Mouse (Mus musculus): ENCODE results near the gene Supt4a. TPM values are rescaled to one million over a fixed set of nuclear protein-coding genes. Genes with fewer than 3 reads are reported as not detected.

Supt4a gene
- polyA plus RNA-seq, 1 experiment = 73.4 TPM

DNA sequence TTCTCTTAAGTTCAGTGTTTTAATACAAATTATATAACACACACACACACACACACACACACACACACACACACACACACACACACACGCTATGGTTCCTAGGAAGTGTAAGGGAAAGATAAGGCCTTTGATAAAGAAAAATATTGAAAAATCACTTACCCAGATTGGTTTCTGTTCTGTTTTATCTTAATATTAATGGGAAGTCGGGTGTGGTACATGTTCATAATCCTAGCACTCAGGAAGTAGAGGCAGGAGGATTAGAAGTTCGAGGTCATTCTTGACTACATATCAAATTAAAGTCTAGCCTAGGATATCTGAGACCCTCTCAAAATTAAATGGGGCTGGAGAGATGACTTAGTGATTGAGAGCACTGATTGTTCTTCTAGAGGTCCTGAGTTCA lies 15.2 kb upstream of the Supt4a start:
- Histone ChIP-seq H3K4me3 (replicated peaks; ENCODE audit: extremely low read depth, low read depth, low read length) (no peak overlapping the region), H3K4me1 (ENCODE audit: control insufficient read depth, insufficient read depth, low read length) (no peaks in the 10 kb centered on the region)
- no peak for TF ChIP-seq POLR2A (IDR thresholded peaks at IDR 0.05; ENCODE audit: borderline replicate concordance, extremely low read depth, low read depth, low read length)
- no peak for TF ChIP-seq CTCF (IDR thresholded peaks at IDR 0.05; ENCODE audit: insufficient read depth, low read length)
- 73% methylated on average over 3 of the region's 3 CpGs for whole genome bisulfite sequencing
- DNase-seq = no peak

- Histone ChIP-seq H3K4me3 (replicated peaks; ENCODE audit: extremely low read depth, low read depth, low read length) (no peak overlapping the region), H3K4me1 (ENCODE audit: control insufficient read depth, insufficient read depth, low read length) (no peaks in the 10 kb centered on the region)
- DNase-seq = no peak
- TF ChIP-seq CTCF (IDR thresholded peaks at IDR 0.05; ENCODE audit: insufficient read depth, low read length) = no peak
- TF ChIP-seq POLR2A (IDR thresholded peaks at IDR 0.05; ENCODE audit: borderline replicate concordance, extremely low read depth, low read depth, low read length) = no peak
- WGBS = 85% methylated on average over 4 of the region's 4 CpGs
Measured at GRCm38 (mm10) chr11:87722891-87723290, 14.5 kb upstream of the Supt4a start.

DNA sequence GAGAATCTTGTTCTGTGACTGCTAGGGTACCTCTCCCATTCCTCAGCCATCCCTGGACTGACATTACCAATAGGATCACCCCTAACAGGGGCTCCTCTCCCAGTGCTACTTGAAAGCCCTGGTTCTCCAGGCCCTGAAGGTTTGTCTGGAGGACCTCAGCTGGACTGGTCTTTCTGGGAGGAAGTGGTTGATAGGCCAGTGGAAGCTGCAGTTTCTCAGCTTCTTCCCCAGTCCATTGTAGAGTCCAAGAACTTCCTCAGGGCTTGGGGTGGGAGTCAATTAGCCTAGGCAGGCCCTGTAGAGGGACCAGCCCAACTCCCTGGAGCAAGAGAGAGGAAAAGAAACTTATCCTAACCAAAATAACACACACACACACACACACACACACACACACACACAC lies 11.8 kb upstream of the Supt4a start:
- DNase-seq = no peak
- H3K4me1 ChIP-seq (ENCODE audit: control insufficient read depth, insufficient read depth, low read length) = no peaks in the 10 kb centered on the region
- TF ChIP-seq CTCF (IDR thresholded peaks at IDR 0.05; ENCODE audit: insufficient read depth, low read length) (no peak), POLR2A (IDR thresholded peaks at IDR 0.05; ENCODE audit: borderline replicate concordance, extremely low read depth, low read depth, low read length) (no peak)
- no peak overlapping the region for H3K4me3 ChIP-seq (replicated peaks; ENCODE audit: extremely low read depth, low read depth, low read length)

- no peak for DNase-seq
- no peak for TF ChIP-seq POLR2A (IDR thresholded peaks at IDR 0.05; ENCODE audit: borderline replicate concordance, extremely low read depth, low read depth, low read length)
- no peak for TF ChIP-seq CTCF (IDR thresholded peaks at IDR 0.05; ENCODE audit: insufficient read depth, low read length)
- no peak overlapping the region for H3K4me3 ChIP-seq (replicated peaks; ENCODE audit: extremely low read depth, low read depth, low read length)
- 34% methylated on average over 6 of the region's 6 CpGs for WGBS
- no peaks in the 10 kb centered on the region for H3K4me1 ChIP-seq (ENCODE audit: control insufficient read depth, insufficient read depth, low read length)
Measured at GRCm38 (mm10) chr11:87725964-87726562, 11.3 kb upstream of the Supt4a start.

- no peak for DNase-seq
- Histone ChIP-seq H3K4me3 (replicated peaks; ENCODE audit: extremely low read depth, low read depth, low read length) (no peak overlapping the region), H3K4me1 (ENCODE audit: control insufficient read depth, insufficient read depth, low read length) (no peaks in the 10 kb centered on the region)
- WGBS = 66% methylated on average over 11 of the region's 11 CpGs
- TF ChIP-seq POLR2A (IDR thresholded peaks at IDR 0.05; ENCODE audit: borderline replicate concordance, extremely low read depth, low read depth, low read length) = no peak
- no peak for TF ChIP-seq CTCF (IDR thresholded peaks at IDR 0.05; ENCODE audit: insufficient read depth, low read length)
Measured at GRCm38 (mm10) chr11:87727021-87727420, 10.3 kb upstream of the Supt4a start.

GRCm38 (mm10) chr11:87727471-87727870 lies 9.9 kb upstream of the Supt4a start:
- no peak for TF ChIP-seq POLR2A (IDR thresholded peaks at IDR 0.05; ENCODE audit: borderline replicate concordance, extremely low read depth, low read depth, low read length)
- TF ChIP-seq CTCF (IDR thresholded peaks at IDR 0.05; ENCODE audit: insufficient read depth, low read length) = no peak
- 76% methylated on average over 4 of the region's 4 CpGs for WGBS
- DNase-seq = no peak
- H3K4me3 ChIP-seq (replicated peaks; ENCODE audit: extremely low read depth, low read depth, low read length) = no peak overlapping the region
- H3K4me1 ChIP-seq (ENCODE audit: control insufficient read depth, insufficient read depth, low read length) = no peaks in the 10 kb centered on the region

DNA sequence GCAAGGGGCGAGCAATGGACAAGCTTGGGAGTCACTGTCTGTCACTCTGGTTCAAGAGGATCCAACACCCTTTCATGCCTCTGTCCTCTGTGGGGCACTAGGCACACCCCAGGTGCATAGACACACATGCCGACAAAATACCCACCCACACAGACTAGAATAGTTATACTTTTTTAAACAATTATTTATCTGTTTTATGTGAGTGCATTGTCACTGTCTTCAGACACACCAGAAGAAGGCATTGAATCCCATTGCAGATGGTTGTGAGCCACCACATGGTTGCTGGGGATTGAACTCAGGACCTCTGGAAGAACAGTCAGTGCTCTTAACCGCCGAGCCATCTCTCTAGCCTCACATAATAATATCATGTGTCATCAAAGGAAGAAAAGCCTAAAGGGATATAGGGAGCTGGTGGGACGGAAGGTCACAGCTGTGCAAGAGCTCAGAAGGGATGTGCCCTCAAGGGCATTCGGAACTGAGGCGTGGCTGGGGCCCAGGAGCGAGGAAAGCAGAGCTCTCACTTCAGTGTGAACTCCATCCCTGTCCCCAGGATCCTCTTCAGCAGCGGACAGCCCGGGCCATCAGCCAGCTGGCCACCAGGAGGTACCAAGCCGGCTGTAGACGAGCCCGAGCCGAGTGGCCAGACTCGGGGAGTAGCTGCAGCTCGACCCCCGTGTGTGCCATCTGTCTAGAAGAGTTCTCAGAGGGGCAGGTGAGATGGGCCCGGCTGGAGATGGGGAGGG lies 8.3 kb upstream of the Supt4a start:
- TF ChIP-seq CTCF (IDR thresholded peaks at IDR 0.05; ENCODE audit: insufficient read depth, low read length) (no peak), POLR2A (IDR thresholded peaks at IDR 0.05; ENCODE audit: borderline replicate concordance, extremely low read depth, low read depth, low read length) (no peak)
- no peaks in the 10 kb centered on the region for H3K4me1 ChIP-seq (ENCODE audit: control insufficient read depth, insufficient read depth, low read length)
- WGBS = 55% methylated on average over 18 of the region's 18 CpGs
- no peak overlapping the region for H3K4me3 ChIP-seq (replicated peaks; ENCODE audit: extremely low read depth, low read depth, low read length)
- no peak for DNase-seq

DNA sequence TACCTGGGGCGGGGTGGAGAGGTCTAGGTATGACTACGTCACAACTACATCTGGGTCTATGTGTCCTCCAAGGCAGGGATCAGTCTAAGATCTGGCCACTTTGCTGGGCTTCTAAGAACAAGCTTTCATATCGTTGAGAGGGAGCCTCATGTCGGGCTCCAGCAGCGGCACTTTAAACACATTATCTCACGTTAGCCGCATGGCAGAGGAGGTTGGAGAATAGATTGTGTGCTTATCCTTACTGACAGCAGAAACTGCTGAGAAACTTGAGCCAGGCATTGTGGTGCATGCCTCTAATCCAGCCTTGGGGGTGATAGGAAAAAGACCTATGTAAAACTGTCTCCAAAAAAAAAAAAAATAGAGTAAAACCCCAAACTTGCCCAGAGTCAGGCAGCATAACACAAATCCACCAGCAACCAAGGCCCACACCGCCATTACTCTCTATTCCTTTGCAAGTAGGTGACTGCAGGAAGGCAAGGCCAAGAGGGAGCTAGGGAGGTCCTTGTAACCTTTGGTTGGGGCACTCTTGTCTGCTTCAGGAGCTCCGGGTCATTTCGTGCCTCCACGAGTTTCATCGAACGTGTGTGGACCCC lies 7.7 kb upstream of the Supt4a start:
- DNase-seq = no peak
- WGBS = 78% methylated on average over 13 of the region's 13 CpGs
- Histone ChIP-seq H3K4me3 (replicated peaks; ENCODE audit: extremely low read depth, low read depth, low read length) (no peak overlapping the region), H3K4me1 (ENCODE audit: control insufficient read depth, insufficient read depth, low read length) (no peaks in the 10 kb centered on the region)
- TF ChIP-seq POLR2A (IDR thresholded peaks at IDR 0.05; ENCODE audit: borderline replicate concordance, extremely low read depth, low read depth, low read length) = no peak

DNA sequence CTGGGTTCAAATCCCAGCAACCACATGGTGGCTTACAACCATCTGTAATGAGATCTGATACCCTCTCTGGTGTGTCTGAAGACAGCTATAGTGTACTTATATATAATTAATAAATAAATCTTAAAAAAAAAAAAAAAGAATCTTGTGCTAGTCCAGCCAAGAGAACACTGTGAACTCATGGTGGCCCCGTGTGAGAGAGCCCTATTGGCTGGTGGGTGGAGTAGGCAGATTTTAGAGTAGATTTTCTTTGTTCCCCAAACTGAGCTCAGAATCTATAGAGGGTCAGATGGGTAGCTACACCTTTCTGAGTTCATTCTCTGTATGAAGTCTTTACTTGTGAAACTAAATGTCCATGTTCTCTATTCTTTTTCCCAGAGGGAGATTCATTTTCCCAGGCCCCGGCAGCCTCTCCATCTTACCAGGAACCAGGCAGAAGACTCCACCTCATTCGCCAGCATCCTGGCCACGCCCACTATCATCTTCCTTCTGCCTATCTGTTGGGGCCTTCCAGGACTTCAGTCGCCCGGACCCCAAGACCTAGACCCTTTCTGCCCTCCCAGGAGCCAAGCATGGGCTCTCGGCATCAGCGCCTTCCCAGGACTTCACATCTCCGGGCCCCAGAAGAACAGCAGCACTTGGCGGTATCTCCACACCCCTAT lies 6.6 kb upstream of the Supt4a start:
- 76% methylated on average over 10 of the region's 10 CpGs for WGBS
- H3K4me3 ChIP-seq (replicated peaks; ENCODE audit: extremely low read depth, low read depth, low read length) = no peak overlapping the region
- no peak for DNase-seq
- no peaks in the 10 kb centered on the region for H3K4me1 ChIP-seq (ENCODE audit: control insufficient read depth, insufficient read depth, low read length)
- TF ChIP-seq POLR2A (IDR thresholded peaks at IDR 0.05; ENCODE audit: borderline replicate concordance, extremely low read depth, low read depth, low read length) = no peak
- TF ChIP-seq CTCF (IDR thresholded peaks at IDR 0.05; ENCODE audit: insufficient read depth, low read length) = no peak
